ENCODE assay signal across 11 mouse cellular contexts in the genomic region with DNA sequence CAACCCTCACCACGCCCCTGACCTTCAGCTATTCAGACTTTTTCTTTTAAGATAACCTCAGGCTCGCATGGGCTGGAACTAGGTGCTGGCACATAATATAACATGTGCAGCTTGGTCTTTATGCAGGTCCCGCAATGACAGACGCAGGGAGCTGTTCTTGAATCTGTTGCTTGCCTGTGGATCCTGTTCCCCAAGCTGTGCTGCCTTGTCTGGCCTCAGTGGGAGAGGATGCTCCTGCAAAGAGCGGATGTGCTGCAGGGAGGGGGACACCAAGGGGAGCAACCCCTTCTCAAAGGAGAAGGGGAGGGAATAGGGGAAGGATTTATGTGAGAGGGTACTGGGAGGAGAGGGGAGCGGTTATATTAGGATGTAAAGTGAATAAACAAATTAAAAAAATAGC.
DNase-seq lines count a peak whose midpoint lies in the region; ATAC-seq and TF ChIP-seq lines count a peak whose summit lies in the region.
"Had no signal": no experiment of that assay in that cellular context is flagged by ENCODE, and none has a peak within 500 bp of the region (broad histone marks: within the 10 kb centered on the region; RNA-seq: fewer than 3 reads in every experiment).

No protein-coding gene starts in this region.

- ATAC-seq in forebrain, embryonic 13.5 days: peak; percentile 60; the same call in 1 of the 2 replicates
- peak; percentile 57 for ATAC-seq in midbrain, embryonic 13.5 days
- no peak for ATAC-seq in midbrain, postnatal 0 days (ENCODE audit: low FRiP score)
- ATAC-seq in hindbrain, embryonic 12.5 days (ENCODE audit: low FRiP score): peak; percentile 57; the same call in 1 of the 2 replicates
- ATAC-seq in neural tube, embryonic 15.5 days (ENCODE audit: low FRiP score): peak; percentile 82

- H3K4me2 ChIP-seq in forebrain, embryonic 13.5 days: no peak overlapping the region
- H3K4me2 ChIP-seq in midbrain, embryonic 13.5 days (replicated peaks): no peak overlapping the region
- H3K4me2 ChIP-seq in midbrain, postnatal 0 days (ENCODE audit: low read depth, low read length, poor library complexity, severe bottlenecking): no peak overlapping the region
- H3K4me2 ChIP-seq in hindbrain, embryonic 12.5 days (replicated peaks): no peak overlapping the region
- H3K4me2 ChIP-seq in neural tube, embryonic 15.5 days: no peak overlapping the region
- H3K4me2 ChIP-seq: liver, embryonic 13.5 days had no signal

- no peak for TF ChIP-seq CTCF in midbrain, postnatal 0 days (IDR thresholded peaks at IDR 0.05)

- H3K27ac ChIP-seq in forebrain, embryonic 13.5 days: no peak overlapping the region
- no peak overlapping the region for H3K27ac ChIP-seq in forebrain, embryonic 10.5 days
- no peak overlapping the region for H3K27ac ChIP-seq in midbrain, embryonic 13.5 days
- H3K27ac ChIP-seq in midbrain, postnatal 0 days (ENCODE audit: low read depth, low read length): no peak overlapping the region
- no peak overlapping the region for H3K27ac ChIP-seq in hindbrain, embryonic 12.5 days
- peak overlapping the region; percentile 54 for H3K27ac ChIP-seq in neural tube, embryonic 15.5 days (replicated peaks)
- H3K27ac ChIP-seq: liver, embryonic 13.5 days; macrophage had no signal

- H3K9me3 ChIP-seq in forebrain, embryonic 13.5 days (replicated peaks): no peaks in the 10 kb centered on the region
- H3K9me3 ChIP-seq in forebrain, embryonic 10.5 days: no peaks in the 10 kb centered on the region
- no peaks in the 10 kb centered on the region for H3K9me3 ChIP-seq in midbrain, embryonic 13.5 days
- H3K9me3 ChIP-seq in midbrain, postnatal 0 days (ENCODE audit: low read length): no peaks in the 10 kb centered on the region
- H3K9me3 ChIP-seq in hindbrain, embryonic 12.5 days (replicated peaks): no peaks in the 10 kb centered on the region
- no peaks in the 10 kb centered on the region for H3K9me3 ChIP-seq in neural tube, embryonic 15.5 days (replicated peaks)
- H3K9me3 ChIP-seq: liver, embryonic 13.5 days had no signal

- no peaks in the 10 kb centered on the region for H3K36me3 ChIP-seq in forebrain, embryonic 13.5 days (ENCODE audit: poor library complexity, severe bottlenecking)
- no peaks in the 10 kb centered on the region for H3K36me3 ChIP-seq in forebrain, embryonic 10.5 days (replicated peaks)
- H3K36me3 ChIP-seq in midbrain, embryonic 13.5 days: no peaks in the 10 kb centered on the region
- no peaks in the 10 kb centered on the region for H3K36me3 ChIP-seq in midbrain, postnatal 0 days (ENCODE audit: insufficient read depth, low read length)
- H3K36me3 ChIP-seq in hindbrain, embryonic 12.5 days: no peaks in the 10 kb centered on the region
- no peaks in the 10 kb centered on the region for H3K36me3 ChIP-seq in neural tube, embryonic 15.5 days
- H3K36me3 ChIP-seq: liver, embryonic 13.5 days had no signal

- 44% methylated on average over 6 of the region's 6 CpGs for WGBS in forebrain, embryonic 13.5 days
- 44% methylated on average over 6 of the region's 6 CpGs for WGBS in forebrain, embryonic 10.5 days
- WGBS in midbrain, embryonic 13.5 days: 38% methylated on average over 6 of the region's 6 CpGs
- 52% methylated on average over 6 of the region's 6 CpGs for WGBS in midbrain, postnatal 0 days
- WGBS in hindbrain, embryonic 12.5 days: 35% methylated on average over 6 of the region's 6 CpGs
- WGBS in neural tube, embryonic 15.5 days: 38% methylated on average over 6 of the region's 6 CpGs

- no peak for DNase-seq in forebrain, embryonic 10.5 days (ENCODE audit: extremely low spot score, low spot score)
- no peak for DNase-seq in midbrain, postnatal 0 days (ENCODE audit: low spot score)
- DNase-seq in spleen, postnatal 14 days (ENCODE audit: low spot score in 2 of 2): no peak
- no peak for DNase-seq in adrenal gland, postnatal 36 days
- DNase-seq: liver, embryonic 13.5 days had no signal

- H3K9ac ChIP-seq in forebrain, embryonic 13.5 days: no peak overlapping the region
- H3K9ac ChIP-seq in midbrain, embryonic 13.5 days (replicated peaks): no peak overlapping the region
- no peak overlapping the region for H3K9ac ChIP-seq in midbrain, postnatal 0 days (replicated peaks; ENCODE audit: low read length, poor library complexity, severe bottlenecking)
- H3K9ac ChIP-seq in hindbrain, embryonic 12.5 days: no peak overlapping the region
- H3K9ac ChIP-seq in neural tube, embryonic 15.5 days (replicated peaks): no peak overlapping the region
- H3K9ac ChIP-seq: liver, embryonic 13.5 days had no signal

- H3K4me1 ChIP-seq in forebrain, embryonic 13.5 days: peaks cover 32% of the 10 kb centered on the region
- H3K4me1 ChIP-seq in forebrain, embryonic 10.5 days: peaks cover 49% of the 10 kb centered on the region
- peaks cover 26% of the 10 kb centered on the region for H3K4me1 ChIP-seq in midbrain, embryonic 13.5 days (replicated peaks)
- H3K4me1 ChIP-seq in midbrain, postnatal 0 days (ENCODE audit: insufficient read depth, low read length): peaks cover 10% of the 10 kb centered on the region; the same call in 1 of the 2 replicates
- peaks cover 24% of the 10 kb centered on the region; the same call in 1 of the 2 replicates for H3K4me1 ChIP-seq in hindbrain, embryonic 12.5 days
- peaks cover 23% of the 10 kb centered on the region for H3K4me1 ChIP-seq in neural tube, embryonic 15.5 days
- H3K4me1 ChIP-seq: liver, embryonic 13.5 days had no signal

- 0 out of 2 replicates have a peak, but pooled peaks cover 3% of the 10 kb centered on the region for H3K27me3 ChIP-seq in forebrain, embryonic 13.5 days
- peaks cover 18% of the 10 kb centered on the region for H3K27me3 ChIP-seq in forebrain, embryonic 10.5 days (ENCODE audit: poor library complexity, severe bottlenecking)
- H3K27me3 ChIP-seq in midbrain, embryonic 13.5 days: peaks cover 16% of the 10 kb centered on the region
- no peaks in the 10 kb centered on the region for H3K27me3 ChIP-seq in midbrain, postnatal 0 days (ENCODE audit: insufficient read depth, low read length)
- peaks cover 14% of the 10 kb centered on the region for H3K27me3 ChIP-seq in hindbrain, embryonic 12.5 days
- no peaks in the 10 kb centered on the region for H3K27me3 ChIP-seq in neural tube, embryonic 15.5 days (replicated peaks)
- H3K27me3 ChIP-seq: liver, embryonic 13.5 days had no signal

- no peak overlapping the region for H3K4me3 ChIP-seq in forebrain, embryonic 13.5 days
- H3K4me3 ChIP-seq in forebrain, embryonic 10.5 days: no peak overlapping the region
- no peak overlapping the region for H3K4me3 ChIP-seq in midbrain, embryonic 13.5 days (replicated peaks)
- H3K4me3 ChIP-seq in midbrain, postnatal 0 days (ENCODE audit: low read depth, low read length): no peak overlapping the region
- H3K4me3 ChIP-seq in hindbrain, embryonic 12.5 days: no peak overlapping the region
- no peak overlapping the region for H3K4me3 ChIP-seq in neural tube, embryonic 15.5 days (replicated peaks)
- H3K4me3 ChIP-seq: erythroblast, embryonic 14.5 days; liver, embryonic 13.5 days had no signal
